Mouse (Mus musculus): ENCODE data around the gene Agps. TPM values are rescaled to one million over a fixed set of nuclear protein-coding genes. Genes with fewer than 3 reads are reported as not detected.
A peak's percentile ranks its signal among the peaks of the same experiment; 100 is the strongest.

Gene Agps
- total RNA-seq, 2 experiments from 2014 or later, result 34.1 to 37.6 TPM

GRCm38 (mm10) chr2:75824846-75825245, 7.1 kb upstream of the Agps start:
- no peak for DNase-seq (ENCODE audit: low spot score)
- intact Hi-C loops (cut with DNase I), result no loop called here

DNA sequence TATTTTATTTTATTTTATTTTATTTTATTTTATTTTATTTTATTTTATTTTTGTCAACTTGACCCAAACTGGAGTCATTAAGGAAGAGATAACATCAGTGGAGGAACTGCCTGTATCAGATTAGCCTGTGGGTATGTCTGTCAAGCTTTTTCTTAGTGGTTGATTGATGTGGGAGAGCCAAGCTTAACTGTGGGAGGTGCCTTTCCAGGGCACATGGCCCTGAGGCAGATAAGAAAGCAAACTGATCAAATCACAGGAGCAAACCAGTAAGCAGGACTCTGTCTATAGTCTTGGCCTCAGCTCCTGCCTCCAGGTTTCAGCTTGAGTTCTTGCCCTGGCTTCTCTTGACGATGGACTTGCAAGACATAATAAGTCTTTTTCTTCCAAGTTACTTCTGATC, 6.4 kb upstream of the Agps start:
- DNase-seq (ENCODE audit: low spot score), result no peak
- intact Hi-C loops (cut with DNase I), result no loop called here

DNA sequence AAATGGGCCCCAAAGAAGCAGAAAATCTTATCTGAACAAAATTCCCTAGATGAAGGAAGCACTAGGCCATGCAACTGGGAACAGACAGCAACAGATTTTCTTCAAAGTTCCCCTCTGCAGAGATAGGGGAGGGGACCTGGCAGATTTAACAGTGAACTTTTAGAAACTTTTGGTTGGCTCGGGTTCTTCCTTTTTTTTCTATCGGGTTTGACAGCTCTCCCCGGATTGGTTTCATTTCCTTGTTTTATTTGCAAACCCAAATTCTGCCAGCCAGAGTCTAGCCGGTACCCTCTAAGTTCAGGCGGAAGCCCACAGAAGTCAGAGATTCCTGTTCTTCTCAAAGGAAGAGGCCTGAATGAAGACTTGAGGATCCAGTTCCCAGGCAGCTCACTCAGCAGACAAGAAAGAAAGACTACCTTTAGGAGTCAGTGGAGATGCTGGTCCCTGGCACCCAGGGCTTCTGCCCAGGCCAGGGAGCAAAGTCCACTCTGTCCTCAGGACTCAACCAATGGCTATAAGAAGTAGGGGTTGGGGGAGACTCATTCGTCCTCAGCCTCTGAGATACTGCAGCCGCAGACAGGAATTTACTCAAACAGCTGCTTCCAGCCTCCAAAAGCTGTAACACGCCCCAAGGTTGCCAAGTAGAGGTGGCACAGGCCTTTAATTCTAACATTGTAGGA, 2.9 kb upstream of the Agps start:
- intact Hi-C loops (cut with DNase I), result no loop called here
- DNase-seq (ENCODE audit: low spot score), result peak; percentile 2

DNA sequence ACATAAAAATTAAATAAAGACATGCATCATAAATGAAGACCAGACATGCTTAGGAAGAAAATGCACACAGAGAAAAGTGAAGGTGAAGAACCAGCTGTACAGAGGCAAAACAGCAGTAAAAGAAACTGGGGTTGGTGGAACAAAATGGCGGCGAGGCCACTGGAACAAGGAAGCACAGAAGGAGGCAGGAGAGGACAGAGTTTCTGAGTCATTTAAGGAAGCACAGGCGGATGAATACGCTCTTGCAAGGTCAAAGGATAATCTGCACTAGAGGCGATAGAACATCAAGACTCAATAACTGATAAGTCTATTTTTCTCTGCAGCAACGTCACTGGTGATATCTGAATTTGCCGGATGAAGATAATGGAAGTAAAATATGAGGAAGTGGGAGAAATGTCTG, 1.7 kb upstream of the Agps start:
- DNase-seq (ENCODE audit: low spot score), result no peak
- intact Hi-C loops (cut with DNase I), result loop anchor here (5.0 kb wide), 1 partner anchor 43 kb away; no protein-coding TSS in a partner anchor

DNA sequence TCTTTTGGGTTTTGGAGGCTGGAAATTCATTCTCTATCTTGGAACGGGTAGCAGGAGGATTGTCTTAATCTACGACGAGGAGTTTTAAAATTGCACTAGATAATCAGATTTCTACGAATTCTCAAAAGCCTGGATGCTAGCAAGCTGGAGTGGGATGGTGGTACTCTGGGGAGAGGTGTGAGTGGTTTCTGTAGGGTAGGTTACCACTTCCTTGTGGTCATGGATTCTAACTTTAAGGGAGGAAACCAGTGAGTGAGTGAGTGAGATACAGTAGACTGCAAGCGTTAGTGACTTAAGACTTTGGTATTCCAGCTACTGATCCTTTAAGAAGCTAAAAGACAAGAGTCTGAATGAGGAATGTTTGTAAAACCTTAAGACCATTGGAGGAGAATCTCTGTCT, 804 bp downstream of the Agps start:
- no peak for DNase-seq (ENCODE audit: low spot score)
- intact Hi-C loops (cut with DNase I), result loop anchor here (5.0 kb wide), 1 partner anchor 45 kb away; no protein-coding TSS in a partner anchor

DNA sequence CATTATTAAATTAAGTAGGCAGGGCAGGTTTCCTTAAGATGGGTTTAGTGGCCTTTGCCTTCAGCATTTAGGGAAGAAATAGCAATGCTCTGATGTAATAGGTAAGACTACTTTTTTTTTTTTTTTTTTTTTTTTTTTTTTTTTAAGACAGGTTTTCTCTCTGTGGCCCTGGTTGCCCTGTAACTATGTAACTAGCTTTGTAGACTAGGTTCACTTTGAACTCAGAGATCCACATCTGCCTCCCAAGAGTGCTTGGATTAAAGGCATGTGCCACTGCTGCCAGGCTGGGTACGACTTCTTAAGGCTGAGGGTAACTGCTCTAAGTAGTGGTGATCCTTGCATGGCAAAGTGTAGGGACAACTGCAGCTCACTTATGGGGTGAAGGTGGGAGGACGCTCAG, 2.5 kb downstream of the Agps start:
- intact Hi-C loops (cut with DNase I), result loop anchor here (5.0 kb wide), 1 partner anchor 47 kb away; no protein-coding TSS in a partner anchor
- no peak for DNase-seq (ENCODE audit: low spot score)

GRCm38 (mm10) chr2:75842302-75842701, 10.3 kb downstream of the Agps start:
- no peak for DNase-seq (ENCODE audit: low spot score)
- intact Hi-C loops (cut with DNase I), result no loop called here

GRCm38 (mm10) chr2:75847708-75848107, 15.7 kb downstream of the Agps start:
- intact Hi-C loops (cut with DNase I), result loop anchor here (2.0 kb wide), 1 partner anchor 61 kb away; no protein-coding TSS in a partner anchor
- DNase-seq (ENCODE audit: low spot score), result no peak

- no peak for DNase-seq (ENCODE audit: low spot score)
- intact Hi-C loops (cut with DNase I), result no loop called here
Measured at GRCm38 (mm10) chr2:75852483-75852882, 20.5 kb downstream of the Agps start.

DNA sequence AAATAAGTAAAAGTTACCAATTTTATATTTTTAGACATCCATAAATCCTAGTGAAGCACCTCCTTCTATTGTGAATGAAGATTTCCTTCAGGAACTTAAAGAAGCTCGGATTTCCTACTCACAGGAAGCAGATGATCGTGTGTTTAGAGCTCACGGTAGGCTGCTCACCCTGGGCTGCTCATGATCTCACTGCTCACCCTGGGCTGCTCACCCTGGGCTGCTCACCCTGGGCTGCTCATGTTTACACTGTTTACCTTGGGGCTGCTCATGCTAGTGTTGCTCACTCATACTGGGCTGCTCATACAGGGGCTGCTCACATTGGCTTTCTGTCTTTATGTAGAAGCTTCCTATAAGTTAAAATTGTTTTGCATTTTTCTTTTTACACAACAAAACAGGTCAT, 22.2 kb downstream of the Agps start:
- intact Hi-C loops (cut with DNase I), result no loop called here
- no peak for DNase-seq (ENCODE audit: low spot score)

DNA sequence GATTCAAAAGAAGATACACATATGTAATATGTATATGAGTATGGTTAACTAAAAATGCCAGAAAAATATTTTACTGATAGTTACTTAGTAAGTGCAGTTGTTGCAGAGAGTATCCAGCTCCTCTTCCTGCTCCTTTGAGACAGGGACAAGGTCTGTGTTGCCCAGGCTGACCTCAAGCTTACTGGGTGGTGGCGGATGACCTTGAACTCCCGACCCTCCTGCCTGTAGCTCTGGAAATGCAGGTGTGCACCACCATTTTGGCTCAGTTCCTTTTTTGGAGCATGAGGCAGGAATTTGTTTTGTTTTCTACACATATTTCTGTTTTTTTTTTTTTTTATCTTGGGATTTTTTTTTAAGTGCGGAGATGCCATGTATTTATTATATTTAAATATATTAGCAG, 29.1 kb downstream of the Agps start:
- no peak for DNase-seq (ENCODE audit: low spot score)
- intact Hi-C loops (cut with DNase I), result no loop called here

- intact Hi-C loops (cut with DNase I), result no loop called here
Measured at GRCm38 (mm10) chr2:75869604-75870003, 37.6 kb downstream of the Agps start.

GRCm38 (mm10) chr2:75874008-75874559, 42.1 kb downstream of the Agps start:
- intact Hi-C loops (cut with DNase I), result no loop called here

More at GRCm38 (mm10) chr2:75869604-75870003, 37.6 kb downstream of the Agps start:
- no peak for DNase-seq (ENCODE audit: low spot score)

GRCm38 (mm10) chr2:75879791-75880190, 47.8 kb downstream of the Agps start:
- no peak for DNase-seq (ENCODE audit: low spot score)
- intact Hi-C loops (cut with DNase I), result loop anchor here (2.0 kb wide), 1 partner anchor 93 kb away; no protein-coding TSS in a partner anchor

More at GRCm38 (mm10) chr2:75874008-75874559, 42.1 kb downstream of the Agps start:
- DNase-seq (ENCODE audit: low spot score), result no peak

GRCm38 (mm10) chr2:75883543-75883942, 51.6 kb downstream of the Agps start:
- DNase-seq (ENCODE audit: low spot score), result no peak
- intact Hi-C loops (cut with DNase I), result loop anchor here (1.0 to 2.0 kb wide), 4 partner anchors 81 to 279 kb away; no protein-coding TSS in a partner anchor

DNA sequence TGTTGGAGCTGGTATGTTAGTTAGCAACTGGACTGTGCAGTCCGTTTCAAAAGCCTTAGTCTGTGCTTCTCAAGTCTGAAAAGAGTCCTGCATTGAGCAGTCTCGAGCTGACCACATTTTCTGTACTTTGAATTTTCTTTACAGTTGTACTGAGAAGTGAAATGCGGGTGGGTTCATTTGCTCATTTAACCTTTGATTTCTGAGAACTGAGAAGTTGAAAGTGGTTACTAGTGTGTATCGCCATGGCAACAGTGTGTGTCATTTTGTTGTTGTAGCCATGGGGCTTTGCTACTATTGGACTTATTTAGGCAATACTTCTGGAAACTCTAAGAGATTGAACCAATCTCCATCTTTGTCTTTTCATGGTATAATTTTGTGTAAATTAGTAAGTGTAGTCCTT, 60.0 kb downstream of the Agps start:
- DNase-seq (ENCODE audit: low spot score), result no peak
- intact Hi-C loops (cut with DNase I), result no loop called here

- no peak for DNase-seq (ENCODE audit: low spot score)
- intact Hi-C loops (cut with DNase I), result no loop called here
Measured at GRCm38 (mm10) chr2:75895711-75896110, 63.7 kb downstream of the Agps start.

DNA sequence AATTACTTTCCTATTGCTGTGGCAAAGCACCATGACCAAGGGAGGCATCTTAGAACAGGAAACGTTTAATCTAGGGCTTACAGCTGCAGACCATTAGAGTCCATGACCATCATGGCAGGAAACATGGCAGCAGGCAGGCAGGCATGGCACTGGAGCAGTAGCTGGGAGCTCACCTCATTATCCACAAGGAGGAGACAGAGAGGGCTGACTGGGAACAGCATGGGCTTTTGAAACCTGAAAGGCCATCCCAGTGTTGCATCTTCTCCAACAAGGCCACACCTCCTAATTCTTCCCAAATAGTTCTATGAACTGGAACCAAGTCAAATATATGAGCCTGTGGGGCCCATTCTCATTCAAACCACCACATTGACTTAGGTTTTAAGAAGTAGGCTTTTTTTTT, 68.3 kb downstream of the Agps start:
- intact Hi-C loops (cut with DNase I), result no loop called here
- DNase-seq (ENCODE audit: low spot score), result no peak

DNA sequence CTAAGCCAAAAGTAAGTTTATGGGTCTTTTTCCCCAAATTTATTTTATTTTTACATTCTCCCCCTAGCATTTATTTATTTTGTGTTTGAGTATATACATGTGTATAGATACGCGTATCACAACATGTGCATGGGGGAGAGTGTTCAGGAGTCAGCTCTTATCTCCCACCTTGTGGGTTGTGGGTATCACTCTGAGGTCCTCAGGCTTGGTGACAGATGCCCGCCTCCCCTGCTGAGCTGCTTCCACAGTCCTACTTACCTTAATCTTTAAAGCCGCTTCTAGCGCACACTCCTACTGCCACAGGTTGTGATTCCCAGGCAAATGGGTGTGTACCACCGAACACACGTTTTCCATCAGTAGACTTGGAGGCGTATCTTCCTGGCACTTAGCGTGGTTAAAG, 69.9 kb downstream of the Agps start:
- intact Hi-C loops (cut with DNase I), result no loop called here
- no peak for DNase-seq (ENCODE audit: low spot score)

DNA sequence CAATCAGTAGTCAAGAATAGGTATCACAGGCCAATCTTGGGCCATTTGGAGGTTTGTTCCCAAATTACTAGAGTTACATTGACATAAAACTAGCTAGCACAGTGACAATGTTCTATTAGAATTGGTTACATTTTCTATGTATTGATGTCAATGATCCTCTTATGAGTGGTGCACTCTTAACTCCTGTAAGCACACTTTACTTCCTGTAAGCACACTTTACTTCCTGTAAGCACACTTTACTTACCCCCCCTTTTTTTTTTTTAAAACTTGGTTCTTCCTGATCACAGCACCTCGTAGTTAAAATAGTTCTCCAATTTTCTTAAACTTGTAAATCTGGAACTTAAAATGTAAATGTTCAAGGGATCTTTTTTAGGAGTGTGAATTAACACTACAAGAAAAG, 75.2 kb downstream of the Agps start:
- no peak for DNase-seq (ENCODE audit: low spot score)
- intact Hi-C loops (cut with DNase I), result no loop called here

DNA sequence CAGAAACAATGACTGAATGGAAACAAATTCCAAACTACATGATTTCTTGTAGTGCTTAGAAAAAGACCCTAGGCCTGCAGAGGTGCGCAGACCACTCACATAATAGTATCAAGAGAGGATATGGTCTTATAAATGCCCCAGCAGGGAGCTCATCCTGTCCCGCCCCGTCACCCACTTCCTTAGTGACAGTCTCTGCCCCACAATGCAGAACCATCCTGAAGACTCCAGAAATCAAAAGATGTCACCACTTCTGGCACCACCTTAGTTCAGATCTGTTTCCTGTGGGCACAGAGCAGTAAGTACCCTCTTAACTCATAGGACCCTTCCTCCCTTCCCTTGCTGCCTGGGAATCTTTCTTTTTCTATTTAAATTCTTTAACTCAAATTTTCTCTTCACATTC, 83.1 kb downstream of the Agps start:
- intact Hi-C loops (cut with DNase I), result no loop called here
- DNase-seq (ENCODE audit: low spot score), result no peak
